Mouse (Mus musculus) heart, embryonic 10.5 days (tissue): ENCODE measurements around the gene Rnf43. TPM values are rescaled to one million over a fixed set of nuclear protein-coding genes. Genes with fewer than 3 reads are reported as not detected.

Source experiments
- DNase-seq: peaks from one replicate; pipeline ENCODE4 v3.0.0-alpha.2; 2017; ENCODE audit warnings: low spot score
- H3K27ac ChIP-seq: fragments of 300-500 bp; sonication (generic); 2 replicates; pipeline ENCODE4 v1.5.1; 2016; ENCODE audit warnings: mild to moderate bottlenecking
- H3K27me3 ChIP-seq: fragments of 300-500 bp; sonication (generic); 2 replicates; pipeline ENCODE4 v1.6.1; 2016; ENCODE audit warnings: mild to moderate bottlenecking; ENCODE audit not compliant: poor library complexity, insufficient read depth, severe bottlenecking
- H3K36me3 ChIP-seq: fragments of 300-500 bp; sonication (generic); 2 replicates; pipeline ENCODE4 v1.6.1; 2016; ENCODE audit warnings: mild to moderate bottlenecking, moderate library complexity
- H3K4me1 ChIP-seq: fragments of 300-500 bp; sonication (generic); 2 replicates; pipeline ENCODE4 v1.6.1; 2016; ENCODE audit warnings: mild to moderate bottlenecking
- H3K4me3 ChIP-seq: fragments of 300-500 bp; sonication (generic); 2 replicates; pipeline ENCODE4 v1.5.1; 2016; ENCODE audit warnings: mild to moderate bottlenecking, moderate library complexity
- H3K9me3 ChIP-seq: fragments of 300-500 bp; sonication (generic); 2 replicates; pipeline ENCODE4 v1.6.1; 2016; ENCODE audit warnings: mild to moderate bottlenecking, moderate library complexity
- WGBS: fragments of 180-500 bp; shearing (Covaris S2); methylation state at CpG from one replicate; pipeline ENCODE4 v1.1.7; 2016; 5-methylcytosine and 5-hydroxymethylcytosine counted together
- polyA plus RNA-seq: library from polyadenylated mRNA; unstranded; fragments of >200 nt; fragmentation: Nextera tagmentation; extraction: Ambion mirVana; gene quantifications from 2 replicates; pipeline ENCODE4 v1.2.1, GENCODE M21; 2016

Gene Rnf43
- polyA plus RNA-seq, result 0.94 and 2.3 TPM in 2 replicates

DNA sequence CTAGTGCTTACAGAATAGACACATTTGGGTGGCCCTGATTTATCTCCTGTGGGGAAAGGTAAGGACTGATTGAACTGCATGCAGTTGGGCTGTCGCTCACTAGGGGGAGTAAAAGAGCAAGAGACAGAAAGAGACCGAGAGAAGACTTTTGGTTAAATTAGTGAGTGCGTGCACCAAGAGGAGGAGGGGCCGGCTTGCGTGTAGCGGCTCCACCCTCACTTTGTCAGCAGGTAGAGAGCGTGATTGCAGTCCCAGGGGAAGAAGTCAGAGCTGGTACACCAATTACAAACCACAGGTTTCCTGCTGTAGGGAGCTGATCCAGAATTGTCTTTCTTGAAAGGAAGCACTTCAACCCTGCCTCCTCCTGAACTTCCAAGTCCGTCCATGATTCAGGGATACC lies at the start of gene Rnf43:
Gene Rnf43 (plus strand): TSS at position 316 of the 400 bp plus-strand sequence.
- Histone ChIP-seq H3K36me3 (no peaks in the 10 kb centered on the region), H3K27ac (no peak within 1 kb of the TSS), H3K9me3 (no peaks in the 10 kb centered on the region), H3K4me3 (peak within 1 kb of the TSS; percentile 57), H3K4me1 (0 out of 2 replicates have a peak, but pooled peaks cover 4% of the 10 kb centered on the region), H3K27me3 (peaks cover 28% of the 10 kb centered on the region)
- under 1% methylated on average over 8 of the region's 8 CpGs for WGBS
- DNase-seq, result peak; percentile 90

- no peak for DNase-seq
- Histone ChIP-seq H3K27me3 (no peaks in the 10 kb centered on the region), H3K36me3 (peaks cover 98% of the 10 kb centered on the region), H3K9me3 (peaks cover 5% of the 10 kb centered on the region; the same call in 1 of the 2 replicates), H3K27ac (no peak overlapping the region), H3K4me3 (no peak overlapping the region), H3K4me1 (no peaks in the 10 kb centered on the region)
- 92% methylated on average over 7 of the region's 7 CpGs for WGBS
Observed at GRCm38 (mm10) chr11:87613972-87614371, 48.5 kb upstream of the Rnf43 start.

- Histone ChIP-seq H3K4me1 (no peaks in the 10 kb centered on the region), H3K4me3 (no peak overlapping the region), H3K36me3 (peaks cover 90% of the 10 kb centered on the region), H3K27me3 (no peaks in the 10 kb centered on the region), H3K27ac (no peak overlapping the region), H3K9me3 (peaks cover 5% of the 10 kb centered on the region; the same call in 1 of the 2 replicates)
- WGBS, result 94% methylated on average over 5 of the region's 5 CpGs
- no peak for DNase-seq
Observed at GRCm38 (mm10) chr11:87615551-87615950, 47.0 kb upstream of the Rnf43 start.

- H3K4me1 ChIP-seq, result no peaks in the 10 kb centered on the region
- DNase-seq, result no peak
- WGBS, result 97% methylated on average over 2 of the region's 2 CpGs
- no peaks in the 10 kb centered on the region for H3K27me3 ChIP-seq
- no peak overlapping the region for H3K4me3 ChIP-seq
- peaks cover 5% of the 10 kb centered on the region; the same call in 1 of the 2 replicates for H3K9me3 ChIP-seq
- H3K27ac ChIP-seq, result no peak overlapping the region
- peaks cover 86% of the 10 kb centered on the region for H3K36me3 ChIP-seq
Observed at GRCm38 (mm10) chr11:87615952-87616351, 46.6 kb upstream of the Rnf43 start.

GRCm38 (mm10) chr11:87616790-87617474 lies 45.6 kb upstream of the Rnf43 start, which contains the start of gene Hsf5:
TSS of gene Hsf5 (plus strand) at chr11:87617164.
- no peak for DNase-seq
- 81% methylated on average over 69 of the region's 69 CpGs for WGBS

GRCm38 (mm10) chr11:87617606-87618005 lies 44.9 kb upstream of the Rnf43 start:
- no peak for DNase-seq
- no peak overlapping the region for H3K4me3 ChIP-seq
- peaks cover 5% of the 10 kb centered on the region; the same call in 1 of the 2 replicates for H3K9me3 ChIP-seq
- no peaks in the 10 kb centered on the region for H3K4me1 ChIP-seq
- H3K27me3 ChIP-seq, result no peaks in the 10 kb centered on the region
- WGBS, result 92% methylated on average over 32 of the region's 32 CpGs
- H3K36me3 ChIP-seq, result peaks cover 78% of the 10 kb centered on the region
- no peak overlapping the region for H3K27ac ChIP-seq

More at GRCm38 (mm10) chr11:87616790-87617474, 45.6 kb upstream of the Rnf43 start, which contains the start of gene Hsf5:
- Histone ChIP-seq H3K4me3 (no peak within 1 kb of the TSS), H3K36me3 (peaks cover 80% of the 10 kb centered on the region), H3K4me1 (no peaks in the 10 kb centered on the region), H3K27ac (no peak within 1 kb of the TSS), H3K27me3 (no peaks in the 10 kb centered on the region), H3K9me3 (peaks cover 5% of the 10 kb centered on the region; the same call in 1 of the 2 replicates)

DNA sequence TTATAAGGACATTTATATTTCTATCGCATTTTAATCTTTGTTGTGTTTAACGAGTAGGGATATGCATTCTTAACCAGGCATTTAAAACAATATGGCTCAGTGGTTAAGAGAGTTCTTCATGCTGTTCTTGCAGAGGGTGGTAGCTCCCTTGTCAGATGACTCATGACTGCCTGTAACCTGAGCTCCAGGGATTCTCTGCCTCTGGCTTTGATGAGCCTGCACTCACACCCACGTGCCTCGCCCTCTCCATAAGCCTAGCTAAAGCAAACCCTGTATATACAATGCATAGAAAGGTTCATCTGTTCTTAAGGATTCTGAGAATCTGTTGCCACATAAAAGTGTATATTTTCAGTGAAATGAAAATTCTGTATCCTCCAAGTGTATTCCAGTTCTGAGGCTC lies 39.4 kb upstream of the Rnf43 start:
- WGBS, result 70% methylated on average over 4 of the region's 4 CpGs
- Histone ChIP-seq H3K36me3 (peaks cover 52% of the 10 kb centered on the region), H3K27ac (no peak overlapping the region), H3K4me1 (no peaks in the 10 kb centered on the region), H3K27me3 (no peaks in the 10 kb centered on the region), H3K9me3 (no peaks in the 10 kb centered on the region), H3K4me3 (no peak overlapping the region)
- DNase-seq, result no peak

DNA sequence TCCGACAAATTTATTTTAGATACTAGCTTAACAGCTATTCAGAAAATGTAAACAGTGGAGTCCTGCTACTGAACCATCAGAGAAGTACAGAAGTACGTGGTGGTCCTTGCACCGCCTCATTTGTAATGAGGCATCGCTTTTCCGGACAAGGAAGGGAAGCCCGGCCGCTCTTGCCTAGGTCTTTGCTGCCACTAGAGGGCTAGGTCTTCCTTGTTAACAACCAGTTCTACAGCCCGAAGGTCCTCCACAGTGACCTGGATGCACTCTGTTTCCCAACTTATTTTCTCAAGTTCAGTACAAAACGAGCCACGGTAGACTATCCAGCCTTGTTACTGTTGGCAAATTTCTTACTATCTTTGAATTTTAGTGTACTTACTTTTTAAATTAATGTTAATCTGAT lies 32.7 kb upstream of the Rnf43 start:
- H3K27me3 ChIP-seq, result no peaks in the 10 kb centered on the region
- DNase-seq, result peak; percentile 80
- H3K36me3 ChIP-seq, result peaks cover 10% of the 10 kb centered on the region
- H3K4me3 ChIP-seq, result no peak overlapping the region
- no peak overlapping the region for H3K27ac ChIP-seq
- WGBS, result 31% methylated on average over 10 of the region's 10 CpGs
- H3K4me1 ChIP-seq, result no peaks in the 10 kb centered on the region
- no peaks in the 10 kb centered on the region for H3K9me3 ChIP-seq

- Histone ChIP-seq H3K36me3 (no peaks in the 10 kb centered on the region), H3K27ac (peak overlapping the region; percentile 93)
- WGBS, result 14% methylated on average over 2 of the region's 2 CpGs
Observed at GRCm38 (mm10) chr11:87638793-87639192, 23.7 kb upstream of the Rnf43 start.

DNA sequence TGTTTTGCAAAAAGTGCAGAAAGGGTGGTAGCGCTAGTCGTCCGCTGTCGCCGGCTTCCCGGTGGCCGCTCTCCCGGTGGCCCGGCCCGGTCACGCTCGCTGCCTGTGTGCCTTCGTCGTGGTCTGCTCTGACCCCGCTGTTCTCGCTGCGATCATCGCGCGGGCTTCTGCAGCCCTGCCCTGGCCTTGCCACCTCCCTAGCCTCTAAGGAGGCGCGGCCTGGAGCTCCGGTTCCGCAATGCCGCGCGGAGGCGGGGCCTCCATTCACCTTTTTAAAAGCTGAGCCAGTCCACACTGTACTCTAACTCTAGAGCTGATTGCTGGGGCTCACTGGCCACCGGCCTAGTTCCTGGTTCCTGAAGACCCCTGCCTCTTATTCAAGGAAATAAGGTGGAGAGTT lies 23.3 kb upstream of the Rnf43 start:
- 1% methylated on average over 29 of the region's 29 CpGs for WGBS
- Histone ChIP-seq H3K9me3 (no peaks in the 10 kb centered on the region), H3K4me3 (peak overlapping the region; percentile 63), H3K4me1 (peaks cover 10% of the 10 kb centered on the region; the same call in 1 of the 2 replicates), H3K36me3 (no peaks in the 10 kb centered on the region), H3K27ac (peak overlapping the region; percentile 93), H3K27me3 (no peaks in the 10 kb centered on the region)
- peak; percentile 92 for DNase-seq

More at GRCm38 (mm10) chr11:87638793-87639192, 23.7 kb upstream of the Rnf43 start:
- Histone ChIP-seq H3K4me1 (peaks cover 10% of the 10 kb centered on the region; the same call in 1 of the 2 replicates), H3K4me3 (peak overlapping the region; percentile 63), H3K9me3 (no peaks in the 10 kb centered on the region), H3K27me3 (no peaks in the 10 kb centered on the region)
- no peak for DNase-seq

DNA sequence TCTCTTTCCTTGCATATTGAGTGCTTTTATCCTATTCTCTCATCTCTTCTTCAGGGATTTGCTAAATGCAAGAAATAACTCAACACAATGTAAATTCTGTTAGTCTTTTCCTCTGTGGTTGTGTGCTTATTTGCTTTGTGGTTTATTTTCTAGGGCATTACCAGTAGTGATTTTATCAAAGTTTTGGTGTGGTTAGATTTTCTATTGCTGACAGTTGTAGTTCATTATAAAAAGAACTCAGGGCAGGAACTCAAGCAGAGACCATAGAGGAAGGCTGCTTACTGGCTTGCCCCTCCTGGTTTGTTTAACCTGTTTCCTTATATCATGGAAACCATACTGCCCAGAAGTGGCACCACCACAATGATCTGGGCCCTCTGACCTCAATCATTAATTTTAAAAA lies 19.7 kb upstream of the Rnf43 start:
- H3K4me1 ChIP-seq, result peaks cover 25% of the 10 kb centered on the region
- H3K4me3 ChIP-seq, result no peak overlapping the region
- H3K9me3 ChIP-seq, result no peaks in the 10 kb centered on the region
- no peak overlapping the region for H3K27ac ChIP-seq
- H3K27me3 ChIP-seq, result no peaks in the 10 kb centered on the region
- H3K36me3 ChIP-seq, result no peaks in the 10 kb centered on the region
- DNase-seq, result no peak

DNA sequence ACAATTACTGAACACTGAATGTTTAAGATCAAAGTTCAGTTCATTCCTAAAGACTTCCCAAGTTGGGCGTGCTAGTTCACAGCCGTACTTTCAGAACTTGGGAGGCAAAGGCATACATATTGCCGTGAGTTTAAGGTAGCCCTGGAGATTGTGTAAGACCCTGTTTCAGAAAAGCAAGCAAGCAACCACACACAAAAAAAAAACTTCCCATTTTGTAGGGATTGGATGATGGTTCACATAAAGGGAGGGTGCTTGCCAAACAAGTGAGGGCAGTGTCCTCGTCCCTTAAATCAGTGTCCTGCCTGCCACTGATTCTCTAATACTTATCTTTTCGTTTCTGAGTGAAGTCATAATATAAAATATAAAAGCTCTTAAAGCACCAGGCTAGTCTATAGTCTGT lies 7.8 kb upstream of the Rnf43 start:
- WGBS, result 80% methylated on average over 5 of the region's 5 CpGs
- no peak overlapping the region for H3K27ac ChIP-seq
- no peaks in the 10 kb centered on the region for H3K4me1 ChIP-seq
- no peak overlapping the region for H3K4me3 ChIP-seq
- no peaks in the 10 kb centered on the region for H3K9me3 ChIP-seq
- no peak for DNase-seq
- no peaks in the 10 kb centered on the region for H3K36me3 ChIP-seq
- H3K27me3 ChIP-seq, result no peaks in the 10 kb centered on the region

- 54% methylated on average over 7 of the region's 7 CpGs for WGBS
- Histone ChIP-seq H3K4me1 (0 out of 2 replicates have a peak, but pooled peaks cover 4% of the 10 kb centered on the region), H3K9me3 (no peaks in the 10 kb centered on the region), H3K27ac (no peak overlapping the region), H3K36me3 (no peaks in the 10 kb centered on the region), H3K27me3 (peaks cover 22% of the 10 kb centered on the region), H3K4me3 (no peak overlapping the region)
- DNase-seq, result no peak
Observed at GRCm38 (mm10) chr11:87659216-87659615, 3.3 kb upstream of the Rnf43 start.
